Mouse (Mus musculus) megakaryocyte-erythroid progenitor cell, adult 5 weeks (primary cell): ENCODE data around the gene Gm19668. TPM values are rescaled to one million over a fixed set of nuclear protein-coding genes. Genes with fewer than 3 reads are reported as not detected.

Experiments used
- polyA plus RNA-seq: library from polyadenylated mRNA; stranded (reverse); fragments of >175 nt; gene quantifications from 2 replicates; pipeline ENCODE4 v1.2.3, GENCODE M21; 2012

Gene Gm19668
- polyA plus RNA-seq = not detected in 2 replicates

GRCm38 (mm10) chr10:77798921-77799508 lies at the start of gene Gm19668:
Gene Gm19668 (minus strand): TSS chr10:77799133.

GRCm38 (mm10) chr10:77846503-77846902 lies 47.6 kb upstream of the Gm19668 start, which contains the start of gene Gm36176:
Gene Gm36176 (plus strand): TSS chr10:77846803.

GRCm38 (mm10) chr10:77835647-77836046 lies 36.7 kb upstream of the Gm19668 start, which contains the start of gene Krtap10-10:
Gene Krtap10-10 (plus strand): TSS chr10:77835947.

GRCm38 (mm10) chr10:77826951-77827350 lies 28.0 kb upstream of the Gm19668 start, which contains the start of gene Krtap10-4:
Gene Krtap10-4 (minus strand): TSS chr10:77827095.

GRCm38 (mm10) chr10:77814382-77814781 lies 15.4 kb upstream of the Gm19668 start, which contains the start of gene Gm2696:
Gene Gm2696 (plus strand): TSS chr10:77814682.

GRCm38 (mm10) chr10:77811743-77812142 lies 12.8 kb upstream of the Gm19668 start, which contains the start of gene Gm9507:
Gene Gm9507 (minus strand): TSS chr10:77811843.

GRCm38 (mm10) chr10:77794976-77795375 lies 4.0 kb downstream of the Gm19668 start, which contains the start of gene Gm9639:
Gene Gm9639 (minus strand): TSS chr10:77795076.

GRCm38 (mm10) chr10:77787876-77788275 lies 11.1 kb downstream of the Gm19668 start, which contains the start of gene Gm7137:
Gene Gm7137 (minus strand): TSS chr10:77788200.

GRCm38 (mm10) chr10:77782442-77782841 lies 16.5 kb downstream of the Gm19668 start, which contains the start of gene Gm3250:
Gene Gm3250 (minus strand): TSS chr10:77782542.

GRCm38 (mm10) chr10:77776844-77777243 lies 22.1 kb downstream of the Gm19668 start, which contains the start of gene Gm7138:
Gene Gm7138 (minus strand): TSS chr10:77776944.

GRCm38 (mm10) chr10:77771225-77771624 lies 27.7 kb downstream of the Gm19668 start, which contains the start of gene Gm3238:
Gene Gm3238 (minus strand): TSS chr10:77771325.

GRCm38 (mm10) chr10:77759582-77759981 lies 39.4 kb downstream of the Gm19668 start, which contains the start of gene Gm3233:
Gene Gm3233 (minus strand): TSS chr10:77759682.

GRCm38 (mm10) chr10:77751254-77751653 lies 47.7 kb downstream of the Gm19668 start, which contains the start of gene Gm9736:
Gene Gm9736 (minus strand): TSS chr10:77751354.

Other genes starting within 250 kb of the Gm19668 start
- gene Pttg1ip, start 217.4 kb downstream of the Gm19668 start, polyA plus RNA-seq = 119 and 164 TPM in 2 replicates
- gene Sumo3, start 193.0 kb downstream of the Gm19668 start, polyA plus RNA-seq = 207 and 270 TPM in 2 replicates
- 2.6 TPM in 1 of 2 replicates, not detected in the other for gene Gm49325, start 192.9 kb downstream of the Gm19668 start, polyA plus RNA-seq
- 43.2 and 45.3 TPM in 2 replicates for gene Ube2g2, start 176.9 kb downstream of the Gm19668 start, polyA plus RNA-seq
- gene Tspear, start 112.6 kb downstream of the Gm19668 start, polyA plus RNA-seq = 0.16 and 0.70 TPM in 2 replicates
- not detected in 2 replicates for gene Gm19402, start 108.4 kb downstream of the Gm19668 start, polyA plus RNA-seq
- 0.09 TPM in 1 of 2 replicates, not detected in the other for gene Gm9508, start 101.9 kb downstream of the Gm19668 start, polyA plus RNA-seq
- not detected in 2 replicates for gene Gm10272, start 92.5 kb downstream of the Gm19668 start, polyA plus RNA-seq
- gene Gm10024, start 87.7 kb downstream of the Gm19668 start, polyA plus RNA-seq = not detected in 2 replicates
- gene Gm10142, start 83.3 kb downstream of the Gm19668 start, polyA plus RNA-seq = not detected in 2 replicates
- gene Krtap12-1, start 78.5 kb downstream of the Gm19668 start, polyA plus RNA-seq = not detected in 2 replicates
- gene Gm10100, start 72.6 kb downstream of the Gm19668 start, polyA plus RNA-seq = not detected in 2 replicates
- not detected in 2 replicates for gene Gm18596, start 56.5 kb downstream of the Gm19668 start, polyA plus RNA-seq
- gene Gm9736, start 47.8 kb downstream of the Gm19668 start, polyA plus RNA-seq = not detected in 2 replicates
- not detected in 2 replicates for gene Gm3233, start 39.5 kb downstream of the Gm19668 start, polyA plus RNA-seq
- gene Gm3238, start 27.8 kb downstream of the Gm19668 start, polyA plus RNA-seq = not detected in 2 replicates
- not detected in 2 replicates for gene Gm7138, start 22.2 kb downstream of the Gm19668 start, polyA plus RNA-seq
- gene Gm3250, start 16.6 kb downstream of the Gm19668 start, polyA plus RNA-seq = not detected in 2 replicates
- not detected in 2 replicates for gene Gm7137, start 10.9 kb downstream of the Gm19668 start, polyA plus RNA-seq
- not detected in 2 replicates for gene Gm9639, start 4.1 kb downstream of the Gm19668 start, polyA plus RNA-seq
- not detected in 2 replicates for gene Gm9507, start 12.7 kb upstream of the Gm19668 start, polyA plus RNA-seq
- gene Gm2696, start 15.5 kb upstream of the Gm19668 start, polyA plus RNA-seq = not detected in 2 replicates
- not detected in 2 replicates for gene Krtap10-4, start 28.0 kb upstream of the Gm19668 start, polyA plus RNA-seq
- gene Krtap10-10, start 36.8 kb upstream of the Gm19668 start, polyA plus RNA-seq = not detected in 2 replicates
- gene Gm36176, start 47.7 kb upstream of the Gm19668 start, polyA plus RNA-seq = not detected in 2 replicates
- gene Gm10318, start 53.7 kb upstream of the Gm19668 start, polyA plus RNA-seq = 0.12 TPM in 1 of 2 replicates, not detected in the other
- gene Gm3285, start 62.8 kb upstream of the Gm19668 start, polyA plus RNA-seq = not detected in 2 replicates
- gene Lrrc3, start 103.4 kb upstream of the Gm19668 start, polyA plus RNA-seq = 0.07 and 0.10 TPM in 2 replicates
- gene Trpm2, start 171.4 kb upstream of the Gm19668 start, polyA plus RNA-seq = 1.8 and 3.2 TPM in 2 replicates
- 31.2 and 32.5 TPM in 2 replicates for gene 1810043G02Rik, start 179.4 kb upstream of the Gm19668 start, polyA plus RNA-seq
- gene Pfkl, start 210.9 kb upstream of the Gm19668 start, polyA plus RNA-seq = 92.4 and 96.4 TPM in 2 replicates
- gene Dnmt3l, start 242.8 kb upstream of the Gm19668 start, polyA plus RNA-seq = 0.25 and 0.51 TPM in 2 replicates
- gene Aire, start 244.5 kb upstream of the Gm19668 start, polyA plus RNA-seq = 0.47 and 0.55 TPM in 2 replicates